Mouse (Mus musculus): Measurements from ENCODE around the gene Dysf. TPM values are rescaled to one million over a fixed set of nuclear protein-coding genes. Genes with fewer than 3 reads are reported as not detected.

Dysf gene
- polyA plus RNA-seq, 1 experiment, result 8.0 TPM

DNA sequence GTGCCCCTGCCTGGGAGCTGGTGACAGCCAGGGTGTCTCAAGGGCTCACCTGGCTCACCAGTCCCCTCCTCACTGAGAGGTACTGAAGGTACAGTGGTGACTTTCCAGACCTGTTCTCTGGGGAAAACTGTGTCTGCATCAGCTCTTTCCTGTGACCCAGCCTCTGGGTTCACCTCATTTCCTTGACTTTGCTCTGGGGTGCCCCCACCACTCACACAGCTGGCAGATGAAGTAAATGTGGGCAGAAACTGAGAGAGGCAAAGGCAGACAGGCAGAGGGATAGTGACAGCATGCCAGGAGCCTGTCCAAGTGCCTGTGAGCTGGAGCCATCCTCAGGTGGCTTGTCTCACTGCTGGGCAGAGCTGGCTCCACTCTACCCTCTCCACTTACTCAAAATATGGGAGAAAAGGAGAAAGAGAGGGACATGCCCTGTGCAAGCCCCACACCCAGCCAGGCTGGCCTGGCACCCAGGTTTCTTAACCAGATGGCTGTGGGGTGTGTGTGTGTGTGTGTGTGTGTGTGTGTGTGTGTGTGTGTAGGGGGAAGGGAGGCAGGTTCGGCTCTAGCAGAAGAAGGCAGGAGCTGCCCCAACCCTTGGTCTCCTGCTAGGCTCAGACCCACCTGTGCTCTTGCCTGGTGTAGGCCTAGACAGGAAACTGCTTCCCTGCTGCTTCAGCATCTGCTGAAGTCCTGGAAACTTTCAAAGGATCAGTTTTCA lies 209.0 kb downstream of the Dysf start:
- no peak for DNase-seq (ENCODE audit: low read depth, low spot score)
- WGBS, result 29% methylated on average over 1 of the region's 1 CpGs

DNA sequence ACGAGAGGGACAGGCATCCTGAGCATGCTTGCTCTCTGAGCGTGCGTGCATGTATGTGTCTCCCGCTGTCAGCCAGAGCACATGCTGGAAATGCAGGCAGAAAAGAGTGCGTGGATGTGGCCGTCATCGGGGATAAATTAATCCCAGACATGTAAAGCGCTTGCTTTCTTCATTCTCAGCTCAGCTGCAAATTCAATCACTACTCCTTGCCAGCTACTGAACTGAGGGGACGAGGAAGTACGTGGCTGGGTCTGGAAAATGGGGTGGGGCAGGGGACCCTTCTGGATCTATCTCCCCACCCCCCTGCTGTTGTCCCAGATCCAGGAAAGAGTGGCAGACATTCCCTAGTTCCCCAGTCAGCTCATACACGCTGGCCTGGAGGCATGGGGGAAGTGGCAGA lies 210.7 kb downstream of the Dysf start:
- DNase-seq (ENCODE audit: low read depth, low spot score), result no peak
- WGBS, result 77% methylated on average over 11 of the region's 11 CpGs

DNA sequence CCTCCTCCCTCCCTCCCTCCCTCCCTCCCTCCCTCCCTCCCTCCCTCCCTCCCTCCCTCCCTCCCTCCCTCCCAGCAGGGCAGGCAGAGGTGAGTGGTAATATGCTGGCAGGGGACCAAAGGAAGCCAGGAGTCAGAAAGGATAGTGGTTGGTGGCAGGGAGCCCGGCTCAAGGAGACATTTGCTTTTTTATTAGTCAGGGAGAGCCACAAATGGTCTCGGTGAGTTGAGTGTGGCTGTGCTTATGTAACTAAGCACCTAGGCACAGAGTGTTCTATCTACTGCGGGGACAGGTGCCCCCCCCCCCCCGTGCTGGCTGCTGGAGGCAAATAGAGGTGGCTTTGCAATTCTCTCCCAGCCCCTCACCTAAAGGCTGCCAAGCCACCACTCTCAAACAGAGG lies 216.5 kb downstream of the Dysf start:
- 14% methylated on average over 4 of the region's 4 CpGs for WGBS
- no peak for DNase-seq (ENCODE audit: low read depth, low spot score)

DNA sequence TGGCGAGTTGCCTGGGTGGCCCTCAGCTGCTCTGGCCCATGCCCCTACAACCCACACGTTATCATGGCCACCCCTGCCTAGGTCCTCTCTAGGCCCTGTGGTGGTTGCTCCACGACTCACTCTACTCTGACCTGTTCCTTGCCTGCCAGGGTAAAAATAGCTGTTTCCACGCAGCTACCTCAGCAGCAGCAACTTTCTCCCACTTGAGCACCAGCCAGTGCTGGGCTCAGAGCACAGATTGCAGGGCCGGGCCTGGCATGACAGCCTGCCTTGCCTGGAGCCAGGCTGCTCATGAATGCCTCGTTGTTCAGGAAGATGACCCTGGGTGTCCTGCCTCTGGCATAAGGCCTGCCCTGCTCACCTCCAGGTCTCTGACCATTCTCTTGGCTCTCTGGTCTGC lies 217.2 kb downstream of the Dysf start:
- DNase-seq (ENCODE audit: low read depth, low spot score), result no peak
- WGBS, result 64% methylated on average over 6 of the region's 6 CpGs

DNA sequence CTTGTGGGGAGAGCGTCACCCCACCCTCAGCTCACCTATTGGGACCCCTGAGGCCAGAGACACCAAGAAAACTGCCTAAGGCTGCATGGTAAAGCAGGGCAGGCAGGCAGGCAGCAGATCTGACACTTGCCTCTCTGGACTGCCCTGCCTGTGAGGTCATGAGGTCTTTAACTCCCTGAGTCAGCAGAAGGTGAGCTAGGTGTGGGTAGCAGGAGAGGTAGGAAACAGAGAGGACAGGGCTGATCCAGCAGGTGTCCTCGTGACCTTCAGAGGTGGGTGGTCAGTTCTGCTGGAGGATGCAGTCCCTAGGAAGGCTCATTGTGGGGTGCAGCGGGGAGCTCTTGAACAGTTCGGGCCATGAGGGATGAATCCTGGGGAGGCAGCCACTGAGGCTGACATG lies 219.8 kb downstream of the Dysf start:
- 89% methylated on average over 4 of the region's 4 CpGs for WGBS
- DNase-seq (ENCODE audit: low read depth, low spot score), result no peak

DNA sequence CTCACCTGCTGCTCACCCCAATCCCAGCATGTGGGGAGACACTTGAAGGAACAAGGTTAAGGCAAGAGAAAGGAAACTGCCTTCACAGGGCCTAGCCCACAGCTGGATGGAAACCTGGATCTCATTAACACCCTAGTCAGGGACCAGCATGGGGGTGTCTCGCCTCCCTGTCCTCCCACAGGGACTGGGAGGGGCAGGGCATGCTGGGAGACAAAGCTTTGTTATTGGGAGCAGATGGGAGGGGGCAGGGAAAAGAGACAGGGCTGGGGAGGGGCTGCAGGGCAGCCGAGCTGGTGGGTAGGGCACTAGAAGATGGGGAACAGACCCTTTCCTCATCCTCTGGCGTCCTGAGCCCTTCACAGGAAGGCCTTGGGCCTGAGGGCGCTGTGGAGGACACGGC lies 220.4 kb downstream of the Dysf start:
- DNase-seq (ENCODE audit: low read depth, low spot score), result no peak
- 64% methylated on average over 5 of the region's 5 CpGs for WGBS

DNA sequence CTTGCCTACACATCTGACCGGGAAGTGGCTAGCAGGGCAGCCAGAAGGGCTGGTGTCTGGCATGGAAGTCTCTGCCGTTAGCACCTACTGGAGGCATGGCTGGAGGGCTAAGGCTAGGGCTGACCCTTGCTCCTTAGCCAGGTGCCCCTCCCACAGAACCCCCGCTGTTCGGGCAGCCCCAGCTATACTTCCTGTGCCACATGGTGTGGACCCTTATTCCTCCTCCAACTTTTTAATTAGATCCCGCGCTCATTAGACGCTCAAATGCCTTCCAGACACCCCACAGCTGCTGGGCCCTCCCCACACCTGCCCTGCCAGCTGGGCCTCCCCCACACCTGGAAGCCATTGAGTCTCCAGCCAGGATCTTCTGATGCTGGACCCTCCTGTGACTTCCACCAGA lies 221.3 kb downstream of the Dysf start:
- no peak for DNase-seq (ENCODE audit: low read depth, low spot score)
- WGBS, result 77% methylated on average over 7 of the region's 7 CpGs

DNA sequence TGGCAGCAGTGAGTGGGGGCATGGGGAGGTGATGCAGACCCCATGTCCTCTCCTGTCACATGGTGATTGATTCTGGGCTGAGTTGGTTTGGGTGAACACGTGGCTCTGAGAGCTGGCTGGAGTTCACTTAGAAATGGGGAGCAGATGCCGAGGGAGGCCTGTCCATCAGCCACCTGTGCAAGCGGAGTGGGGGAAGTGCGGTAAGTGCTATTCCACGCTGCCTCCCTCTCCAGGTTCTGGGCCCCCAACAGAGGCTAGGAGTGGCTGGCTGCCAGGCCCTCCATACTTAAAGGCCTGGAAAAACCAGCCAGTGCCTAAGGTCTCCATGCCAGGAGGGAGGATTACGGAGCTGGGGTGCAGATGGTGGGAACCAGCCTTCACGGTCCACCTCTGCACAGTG lies 222.7 kb downstream of the Dysf start:
- DNase-seq (ENCODE audit: low read depth, low spot score), result no peak

DNA sequence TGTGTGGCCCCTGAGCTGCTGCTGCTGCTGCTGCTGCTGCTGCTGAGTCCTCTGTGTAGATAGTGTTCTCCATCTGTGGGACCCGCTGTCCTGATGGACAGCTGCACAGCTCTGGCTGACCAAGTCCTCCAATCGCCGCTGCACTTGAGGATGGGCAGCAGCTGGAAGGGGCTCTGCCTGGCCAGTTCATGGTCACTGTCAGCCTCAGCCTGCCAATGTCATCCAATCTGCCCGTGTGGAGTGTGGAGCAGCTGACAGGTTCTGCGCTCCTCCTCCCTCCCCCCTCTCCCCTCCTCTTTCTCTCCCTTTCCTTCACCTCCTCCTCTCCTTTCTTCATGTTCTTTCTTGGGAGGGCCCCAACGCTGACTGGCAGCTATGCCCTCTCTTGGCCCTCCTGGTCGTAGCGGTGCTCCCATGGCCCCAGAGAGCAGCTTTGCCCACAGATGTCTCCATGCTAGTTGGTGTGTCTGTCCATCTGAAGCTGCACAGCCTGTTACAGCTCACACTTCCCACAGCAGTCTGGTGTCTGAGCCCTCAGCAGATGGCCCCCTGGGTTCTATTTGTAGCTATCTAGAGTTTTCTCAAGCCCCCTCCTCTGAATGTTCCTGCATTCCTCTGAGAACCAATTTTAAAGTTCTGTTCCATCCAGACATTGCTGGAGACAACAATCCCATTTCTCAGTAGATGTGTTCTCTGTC lies 223.8 kb downstream of the Dysf start:
- no peak for DNase-seq (ENCODE audit: low read depth, low spot score)
- 66% methylated on average over 8 of the region's 8 CpGs for WGBS

More for the DNA sequence above, 222.7 kb downstream of the Dysf start:
- 77% methylated on average over 7 of the region's 7 CpGs for WGBS

DNA sequence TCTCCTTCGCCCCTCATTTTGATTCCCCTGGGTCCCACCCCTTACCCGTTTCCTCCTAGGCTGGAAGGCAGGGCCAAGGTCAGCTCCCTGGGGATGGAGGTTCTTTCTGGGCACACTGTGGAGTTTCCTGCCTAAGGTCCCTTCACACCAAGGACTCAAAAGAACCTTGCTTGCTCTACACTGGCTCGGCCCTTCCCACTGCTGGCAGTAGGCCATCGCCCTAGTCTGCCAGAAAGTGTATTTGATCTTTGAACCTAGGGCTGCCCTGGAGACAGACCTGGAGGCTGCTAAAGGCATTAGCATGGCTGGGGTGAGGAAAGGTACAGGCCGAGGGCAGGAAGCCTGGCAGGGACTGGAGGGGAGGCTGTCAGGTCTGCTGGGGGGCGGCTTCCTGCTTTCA lies 225.4 kb downstream of the Dysf start:
- DNase-seq (ENCODE audit: low read depth, low spot score), result peak; percentile 48
- 25% methylated on average over 6 of the region's 6 CpGs for WGBS

DNA sequence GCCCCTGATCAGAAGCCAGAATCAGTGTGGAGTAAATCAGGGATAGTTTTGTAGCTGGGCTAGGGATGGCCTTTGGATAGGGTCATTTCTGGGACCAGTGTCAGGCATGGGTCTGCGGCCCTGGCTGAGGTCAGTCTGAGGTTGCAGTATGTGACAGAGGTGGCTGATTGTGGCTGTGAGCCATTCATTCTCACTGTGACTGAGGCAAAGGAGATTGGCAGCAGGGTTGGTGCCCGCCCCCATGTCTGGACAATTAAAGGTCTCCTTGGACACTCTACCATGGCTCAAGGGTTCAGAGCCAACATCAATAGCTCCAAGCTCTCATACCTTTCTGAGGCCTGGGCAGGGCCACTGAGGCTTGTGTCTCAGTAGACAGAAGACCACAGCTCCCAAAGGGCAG lies 227.0 kb downstream of the Dysf start:
- DNase-seq (ENCODE audit: low read depth, low spot score), result no peak
- WGBS, result 96% methylated on average over 2 of the region's 2 CpGs

DNA sequence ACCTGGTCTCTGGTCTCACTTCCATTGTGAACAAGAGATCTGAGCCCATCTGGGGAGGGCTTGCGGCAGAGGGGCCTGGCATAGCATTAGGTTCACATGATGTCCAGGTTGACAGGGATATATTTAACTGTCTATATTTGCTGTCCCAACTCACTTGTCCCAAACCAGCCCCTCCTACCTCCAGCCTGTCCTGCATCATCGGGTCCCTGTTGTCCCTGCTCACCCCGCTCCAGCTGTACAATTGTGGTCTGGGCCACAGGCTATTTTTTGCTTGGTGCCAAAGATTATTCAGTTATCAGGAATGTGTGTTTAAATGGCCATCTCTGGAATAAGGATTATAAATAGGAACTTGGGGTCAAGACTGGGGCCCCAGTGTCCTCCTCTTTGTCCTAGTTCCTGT lies 235.0 kb downstream of the Dysf start:
- WGBS, result 79% methylated on average over 3 of the region's 3 CpGs
- no peak for DNase-seq (ENCODE audit: low read depth, low spot score)

DNA sequence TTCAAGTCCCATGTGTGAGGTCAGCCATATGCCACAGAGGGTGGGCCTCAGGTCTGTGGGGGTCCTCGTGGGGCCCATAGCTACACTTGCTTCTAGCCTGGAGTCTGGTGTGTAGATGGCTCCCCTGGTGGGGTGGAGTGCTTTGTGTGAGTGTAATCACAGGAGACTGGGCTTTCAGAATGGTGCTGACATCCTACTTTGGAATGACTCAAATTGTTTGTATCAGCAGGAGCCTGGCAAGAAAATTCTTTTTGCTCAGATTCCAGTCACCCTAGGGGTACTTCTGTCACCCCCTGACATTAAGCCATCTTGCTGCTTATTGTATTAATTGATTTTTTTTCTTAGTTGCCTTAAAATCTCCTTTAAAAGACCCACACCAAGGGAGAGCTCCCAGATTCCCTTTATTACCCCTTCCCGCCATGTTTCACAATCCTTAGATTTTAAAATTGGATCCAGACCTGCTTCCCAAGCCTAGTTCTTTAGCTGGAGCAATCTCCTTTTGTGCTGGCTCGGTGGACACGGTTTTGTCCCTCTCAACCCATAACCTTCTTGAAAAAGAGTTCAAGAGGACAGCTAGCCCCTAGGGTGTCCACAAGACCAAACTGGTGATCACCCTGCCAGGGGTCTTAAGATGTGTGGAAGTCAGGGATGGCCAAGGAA lies 237.8 kb downstream of the Dysf start:
- DNase-seq (ENCODE audit: low read depth, low spot score), result no peak
- WGBS, result 73% methylated on average over 4 of the region's 4 CpGs

DNA sequence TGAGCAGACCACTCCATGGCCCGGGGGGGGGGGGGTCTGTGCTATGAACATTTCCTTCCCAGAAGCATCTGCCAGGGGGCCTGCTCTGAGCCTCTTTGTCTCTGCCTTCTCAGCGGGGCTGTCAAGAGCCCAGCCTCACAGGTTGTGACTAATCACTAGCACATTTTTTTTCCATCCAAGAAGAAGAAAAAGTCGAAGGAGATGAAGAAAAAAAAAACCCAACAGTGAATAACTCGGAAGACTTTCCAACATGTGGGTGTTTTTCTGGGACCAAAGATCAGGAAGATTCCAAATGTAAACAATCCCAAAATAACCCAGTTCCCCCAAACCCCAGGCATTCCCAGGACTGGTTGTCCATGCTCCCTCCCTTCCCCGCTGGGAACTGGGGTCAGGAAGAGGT lies 238.6 kb downstream of the Dysf start:
- DNase-seq (ENCODE audit: low read depth, low spot score), result no peak
- 53% methylated on average over 5 of the region's 5 CpGs for WGBS

Other genes with a start within 250 kb of the Dysf start
- not detected in 2 replicates for gene Ankrd53, start 245.9 kb upstream of the Dysf start, polyA plus RNA-seq (2012; rRNA removed)
- 102 and 130 TPM in 2 replicates for gene Tex261, start 232.8 kb upstream of the Dysf start, polyA plus RNA-seq (2012; rRNA removed)
- gene Nagk, start 213.6 kb upstream of the Dysf start, polyA plus RNA-seq (2012; rRNA removed), result 32.2 and 33.2 TPM in 2 replicates
- 7.0 and 8.2 TPM in 2 replicates for gene Paip2b, start 176.8 kb upstream of the Dysf start, polyA plus RNA-seq (2012; rRNA removed)
- 3.1 and 6.4 TPM in 2 replicates for gene Zfp638, start 141.5 kb upstream of the Dysf start, polyA plus RNA-seq (2012; rRNA removed)